Mouse (Mus musculus) lung, adult 2 months (tissue): ENCODE data around the gene Lpar1.

Source experiments
- CTCF ChIP-seq: fragments of 200-500 bp; IDR thresholded peaks from 2 replicates; pipeline ENCODE4 v1.5.1; 2011; ENCODE audit warnings: mild to moderate bottlenecking, low read length, control low read depth; ENCODE audit not compliant: insufficient read depth
- POLR2A ChIP-seq: fragments of 200-500 bp; IDR thresholded peaks from 2 replicates; pipeline ENCODE4 v1.6.1; 2011; ENCODE audit warnings: low read depth, mild to moderate bottlenecking, control low read depth, low read length, borderline replicate concordance; ENCODE audit errors: extremely low read depth

GRCm38 (mm10) chr4:58527852-58528251 lies 25.8 kb downstream of the Lpar1 start:
- TF ChIP-seq POLR2A, result no peak
- no peak for TF ChIP-seq CTCF
